Mouse (Mus musculus): ENCODE results near the gene Serpina3m. TPM values are rescaled to one million over a fixed set of nuclear protein-coding genes. Genes with fewer than 3 reads are reported as not detected.
"Not testable (repeated sequence)": the region's sequence is repeated elsewhere in the genome, so short reads cannot be mapped to it uniquely, and the experiment has no call there.

Serpina3m gene
- polyA plus RNA-seq, 1 experiment = not detected

- no peaks in the 10 kb centered on the region for H3K27me3 ChIP-seq (replicated peaks; ENCODE audit: control insufficient read depth, insufficient read depth, low read length)
- no peak overlapping the region for H3K4me3 ChIP-seq (ENCODE audit: insufficient read depth, low read depth, low read length)
- no peak overlapping the region for H3K27ac ChIP-seq (ENCODE audit: insufficient read depth, low read depth, low read length)
- no peaks in the 10 kb centered on the region for H3K4me1 ChIP-seq (ENCODE audit: control insufficient read depth, insufficient read depth, low read length)
- WGBS = 98% methylated on average over 11 of the region's 11 CpGs
- DNase-seq = no peak
- TF ChIP-seq CTCF (conservative IDR thresholded peaks at IDR 0.05; ENCODE audit: insufficient read depth, insufficient read length, low read depth, low read length) (no peak), POLR2A (IDR thresholded peaks at IDR 0.05; ENCODE audit: low read depth, low read length) (no peak)
- no peaks in the 10 kb centered on the region for H3K36me3 ChIP-seq (ENCODE audit: control insufficient read depth, insufficient read depth, low read length)
These were observed 41.6 kb downstream of the Serpina3m start for GRCm38 (mm10) chr12:104379856-104380255.

DNA sequence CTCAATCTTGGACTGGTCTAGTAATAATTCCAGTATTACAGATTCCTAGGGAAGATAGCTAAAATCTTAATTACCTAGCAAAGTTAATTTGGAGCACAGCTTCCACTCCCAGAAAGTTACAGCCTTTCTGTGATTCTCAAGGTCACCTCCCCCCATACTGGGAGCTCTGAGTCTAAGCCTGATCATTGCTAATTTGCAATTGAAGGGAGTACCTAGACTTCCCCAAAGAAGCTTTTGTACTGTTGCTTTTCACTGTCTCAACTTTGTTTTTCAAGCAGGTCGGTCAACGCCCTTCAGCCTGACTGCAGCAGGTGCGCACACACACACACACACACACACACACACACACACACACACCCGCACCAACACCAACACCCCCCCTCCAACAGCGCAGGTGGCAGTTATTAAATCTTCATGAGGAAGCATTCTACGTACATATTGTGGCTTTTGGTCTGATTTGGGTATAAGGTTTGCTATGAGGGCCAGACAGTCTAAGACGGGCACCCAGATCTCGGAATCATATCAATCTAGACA, 42.9 kb downstream of the Serpina3m start:
- not testable (repeated sequence) for H3K4me1 ChIP-seq (ENCODE audit: control insufficient read depth, insufficient read depth, low read length); H3K27ac ChIP-seq (ENCODE audit: insufficient read depth, low read depth, low read length); H3K4me3 ChIP-seq (ENCODE audit: insufficient read depth, low read depth, low read length); H3K27me3 ChIP-seq (replicated peaks; ENCODE audit: control insufficient read depth, insufficient read depth, low read length); DNase-seq; H3K36me3 ChIP-seq (ENCODE audit: control insufficient read depth, insufficient read depth, low read length)
- 95% methylated on average over 8 of the region's 8 CpGs for WGBS

- not testable (repeated sequence) for H3K4me3 ChIP-seq (ENCODE audit: insufficient read depth, low read depth, low read length); H3K4me1 ChIP-seq (ENCODE audit: control insufficient read depth, insufficient read depth, low read length); H3K27me3 ChIP-seq (replicated peaks; ENCODE audit: control insufficient read depth, insufficient read depth, low read length); H3K36me3 ChIP-seq (ENCODE audit: control insufficient read depth, insufficient read depth, low read length); H3K27ac ChIP-seq (ENCODE audit: insufficient read depth, low read depth, low read length)
- DNase-seq = peak; percentile 42
These were observed 47.7 kb downstream of the Serpina3m start for GRCm38 (mm10) chr12:104385987-104386386.

DNA sequence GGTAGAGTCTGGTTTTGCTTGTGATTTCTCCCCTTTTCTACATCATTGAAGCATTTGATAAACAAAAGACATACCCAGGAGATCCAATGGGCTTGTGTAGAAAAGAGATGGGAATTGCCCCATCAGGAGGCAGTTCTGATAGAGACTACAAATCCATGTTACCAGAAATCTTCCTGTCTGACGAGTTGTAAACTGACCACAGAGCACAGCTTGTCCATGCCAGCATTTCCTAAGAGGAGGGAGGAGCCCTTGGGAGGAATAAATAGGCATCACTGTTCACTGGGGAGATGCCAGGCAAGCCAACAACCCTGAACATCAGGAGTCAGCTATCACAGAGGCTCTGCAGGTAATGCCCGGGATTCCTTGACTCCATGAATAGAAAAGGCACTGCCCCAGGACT, 48.6 kb downstream of the Serpina3m start:
- H3K27me3 ChIP-seq (replicated peaks; ENCODE audit: control insufficient read depth, insufficient read depth, low read length); H3K27ac ChIP-seq (ENCODE audit: insufficient read depth, low read depth, low read length); H3K36me3 ChIP-seq (ENCODE audit: control insufficient read depth, insufficient read depth, low read length); H3K4me1 ChIP-seq (ENCODE audit: control insufficient read depth, insufficient read depth, low read length); DNase-seq; H3K4me3 ChIP-seq (ENCODE audit: insufficient read depth, low read depth, low read length): not testable (repeated sequence)
- 61% methylated on average over 2 of the region's 2 CpGs for WGBS

DNA sequence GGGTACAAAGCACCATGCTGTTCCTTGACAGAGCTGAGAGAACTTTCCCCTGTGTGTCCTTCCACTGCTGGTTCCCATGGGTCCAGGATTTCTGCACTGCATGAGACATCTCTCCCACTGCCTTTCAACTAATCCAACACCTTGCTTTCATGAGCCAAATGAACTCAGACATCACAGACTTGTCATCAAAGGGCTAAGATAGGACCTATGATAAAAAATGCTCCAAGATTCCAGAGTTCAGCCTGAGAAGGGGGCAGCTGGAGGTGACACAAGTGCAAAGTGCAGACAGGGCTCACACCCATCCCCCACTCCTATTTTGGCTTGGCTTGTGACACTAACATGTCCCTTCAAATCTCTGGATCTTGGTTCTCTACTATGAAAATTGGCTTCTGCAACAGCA, 50.2 kb downstream of the Serpina3m start:
- Histone ChIP-seq H3K27me3 (replicated peaks; ENCODE audit: control insufficient read depth, insufficient read depth, low read length) (no peaks in the 10 kb centered on the region), H3K4me1 (ENCODE audit: control insufficient read depth, insufficient read depth, low read length) (no peaks in the 10 kb centered on the region), H3K4me3 (ENCODE audit: insufficient read depth, low read depth, low read length) (no peak overlapping the region), H3K36me3 (ENCODE audit: control insufficient read depth, insufficient read depth, low read length) (no peaks in the 10 kb centered on the region), H3K27ac (ENCODE audit: insufficient read depth, low read depth, low read length) (no peak overlapping the region)
- TF ChIP-seq CTCF (conservative IDR thresholded peaks at IDR 0.05; ENCODE audit: insufficient read depth, insufficient read length, low read depth, low read length) (no peak), POLR2A (IDR thresholded peaks at IDR 0.05; ENCODE audit: low read depth, low read length) (no peak)
- no peak for DNase-seq

GRCm38 (mm10) chr12:104391057-104391456, 52.8 kb downstream of the Serpina3m start:
- H3K4me3 ChIP-seq (ENCODE audit: insufficient read depth, low read depth, low read length); H3K27ac ChIP-seq (ENCODE audit: insufficient read depth, low read depth, low read length); H3K36me3 ChIP-seq (ENCODE audit: control insufficient read depth, insufficient read depth, low read length); H3K27me3 ChIP-seq (replicated peaks; ENCODE audit: control insufficient read depth, insufficient read depth, low read length); DNase-seq; H3K4me1 ChIP-seq (ENCODE audit: control insufficient read depth, insufficient read depth, low read length): not testable (repeated sequence)
- WGBS = 68% methylated on average over 2 of the region's 2 CpGs

GRCm38 (mm10) chr12:104403968-104404367, 65.7 kb downstream of the Serpina3m start:
- Histone ChIP-seq H3K4me3 (ENCODE audit: insufficient read depth, low read depth, low read length) (no peak overlapping the region), H3K27me3 (replicated peaks; ENCODE audit: control insufficient read depth, insufficient read depth, low read length) (no peaks in the 10 kb centered on the region), H3K27ac (ENCODE audit: insufficient read depth, low read depth, low read length) (no peak overlapping the region), H3K4me1 (ENCODE audit: control insufficient read depth, insufficient read depth, low read length) (no peaks in the 10 kb centered on the region), H3K36me3 (ENCODE audit: control insufficient read depth, insufficient read depth, low read length) (no peaks in the 10 kb centered on the region)
- WGBS = 56% methylated on average over 5 of the region's 5 CpGs
- TF ChIP-seq POLR2A (IDR thresholded peaks at IDR 0.05; ENCODE audit: low read depth, low read length) (no peak), CTCF (conservative IDR thresholded peaks at IDR 0.05; ENCODE audit: insufficient read depth, insufficient read length, low read depth, low read length) (no peak)
- DNase-seq = no peak

DNA sequence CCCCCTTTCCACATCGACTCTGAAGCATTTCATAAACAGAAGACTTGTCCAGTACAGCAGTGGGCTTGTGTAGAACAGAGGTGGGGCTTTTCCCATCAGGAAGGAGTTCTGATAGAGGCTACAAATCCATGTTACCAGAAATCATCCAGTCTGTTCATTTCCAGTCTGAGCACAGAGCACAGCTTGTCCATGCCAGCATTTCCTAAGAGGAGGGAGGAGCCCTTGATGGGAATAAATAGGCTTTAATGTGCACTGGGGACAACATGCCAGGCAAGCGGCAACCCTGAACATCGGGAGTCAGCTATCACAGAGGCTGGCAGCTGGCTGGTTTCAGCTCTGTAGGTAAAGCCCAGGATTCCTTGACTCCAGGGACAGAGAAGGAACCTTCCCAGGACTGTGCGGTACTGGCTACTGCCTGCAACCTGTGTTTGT, 68.2 kb downstream of the Serpina3m start, which contains the start of gene Serpina3n:
TSS of gene Serpina3n (plus strand) at position 276 of the 432 bp plus-strand sequence.
- Histone ChIP-seq H3K27me3 (replicated peaks; ENCODE audit: control insufficient read depth, insufficient read depth, low read length) (no peaks in the 10 kb centered on the region), H3K27ac (ENCODE audit: insufficient read depth, low read depth, low read length) (no peak within 1 kb of the TSS), H3K4me3 (ENCODE audit: insufficient read depth, low read depth, low read length) (no peak within 1 kb of the TSS), H3K36me3 (ENCODE audit: control insufficient read depth, insufficient read depth, low read length) (no peaks in the 10 kb centered on the region), H3K4me1 (ENCODE audit: control insufficient read depth, insufficient read depth, low read length) (no peaks in the 10 kb centered on the region)
- no peak for TF ChIP-seq CTCF (conservative IDR thresholded peaks at IDR 0.05; ENCODE audit: insufficient read depth, insufficient read length, low read depth, low read length)
- TF ChIP-seq POLR2A (IDR thresholded peaks at IDR 0.05; ENCODE audit: low read depth, low read length) = no peak
- WGBS = 27% methylated on average over 4 of the region's 4 CpGs
- DNase-seq = no peak
